Mouse (Mus musculus): ENCODE data around the gene Camta1. TPM values are rescaled to one million over a fixed set of nuclear protein-coding genes. Genes with fewer than 3 reads are reported as not detected.

The Camta1 gene
- polyA plus RNA-seq, 1 experiment from 2014 or later = 140 TPM

DNA sequence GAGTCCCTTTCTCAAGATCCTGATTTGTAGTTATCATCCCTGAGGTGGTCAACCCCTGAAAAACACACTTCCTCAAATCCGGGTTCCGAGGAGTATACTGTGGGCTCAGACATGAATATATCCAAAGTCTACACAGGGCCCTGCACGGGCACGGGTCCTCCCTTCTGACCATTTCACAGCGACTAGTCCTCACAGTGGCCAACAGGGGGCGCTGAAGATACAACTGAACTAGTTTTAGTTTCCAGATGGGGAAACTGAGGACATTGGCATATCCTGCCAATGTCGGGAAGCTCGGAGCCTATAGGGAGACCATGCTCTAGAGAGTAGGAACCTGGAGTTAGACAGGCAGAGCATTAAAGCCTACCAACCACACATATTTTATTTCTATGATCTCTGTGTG, 530.7 kb downstream of the Camta1 start:
- Histone ChIP-seq H3K27ac (ENCODE audit: low read depth, low read length) (no peak overlapping the region), H3K27me3 (ENCODE audit: control insufficient read depth, insufficient read depth, low read length) (no peaks in the 10 kb centered on the region), H3K4me3 (ENCODE audit: low read depth, low read length) (no peak overlapping the region), H3K4me1 (replicated peaks; ENCODE audit: control insufficient read depth, insufficient read depth, low read length) (no peaks in the 10 kb centered on the region; the same call in 1 of the 2 replicates), H3K36me3 (ENCODE audit: control insufficient read depth, insufficient read depth, low read length) (no peaks in the 10 kb centered on the region), H3K9me3 (ENCODE audit: control insufficient read depth, low read length) (no peaks in the 10 kb centered on the region), H3K4me2 (ENCODE audit: low read depth, low read length, severe bottlenecking) (no peak overlapping the region), H3K9ac (ENCODE audit: low read length) (no peak overlapping the region)
- ATAC-seq (replicated peaks; ENCODE audit: low FRiP score) = no peak
- 72% methylated on average over 8 of the region's 8 CpGs for WGBS
- no peak for DNase-seq (ENCODE audit: low spot score)

DNA sequence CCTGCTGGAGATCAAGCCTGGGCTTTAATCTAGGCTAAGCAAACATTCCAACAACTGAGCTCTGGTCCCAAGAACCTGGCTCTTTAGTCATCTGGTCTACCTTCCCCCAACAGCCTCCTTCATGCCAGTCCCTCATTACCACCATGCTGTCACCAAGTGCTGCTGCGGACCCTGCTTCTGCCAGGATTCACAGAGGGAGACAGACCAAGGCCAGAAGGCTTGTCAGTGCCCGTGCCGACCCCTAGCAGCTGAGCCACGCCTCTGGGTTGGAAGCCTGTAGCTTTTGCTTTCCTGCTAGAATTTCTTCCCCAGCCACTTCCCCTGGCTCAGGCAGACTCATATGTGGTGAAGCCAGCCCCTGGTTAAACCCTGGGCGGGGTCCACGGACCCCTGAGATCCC, 533.6 kb downstream of the Camta1 start:
- ATAC-seq (replicated peaks; ENCODE audit: low FRiP score) = no peak
- Histone ChIP-seq H3K4me2 (ENCODE audit: low read depth, low read length, severe bottlenecking) (no peak overlapping the region), H3K4me3 (ENCODE audit: low read depth, low read length) (no peak overlapping the region), H3K27ac (ENCODE audit: low read depth, low read length) (no peak overlapping the region), H3K27me3 (ENCODE audit: control insufficient read depth, insufficient read depth, low read length) (no peaks in the 10 kb centered on the region), H3K4me1 (replicated peaks; ENCODE audit: control insufficient read depth, insufficient read depth, low read length) (no peaks in the 10 kb centered on the region; the same call in 1 of the 2 replicates), H3K36me3 (ENCODE audit: control insufficient read depth, insufficient read depth, low read length) (no peaks in the 10 kb centered on the region), H3K9me3 (ENCODE audit: control insufficient read depth, low read length) (no peaks in the 10 kb centered on the region), H3K9ac (ENCODE audit: low read length) (no peak overlapping the region)
- WGBS = 85% methylated on average over 6 of the region's 6 CpGs
- DNase-seq (ENCODE audit: low spot score) = no peak

DNA sequence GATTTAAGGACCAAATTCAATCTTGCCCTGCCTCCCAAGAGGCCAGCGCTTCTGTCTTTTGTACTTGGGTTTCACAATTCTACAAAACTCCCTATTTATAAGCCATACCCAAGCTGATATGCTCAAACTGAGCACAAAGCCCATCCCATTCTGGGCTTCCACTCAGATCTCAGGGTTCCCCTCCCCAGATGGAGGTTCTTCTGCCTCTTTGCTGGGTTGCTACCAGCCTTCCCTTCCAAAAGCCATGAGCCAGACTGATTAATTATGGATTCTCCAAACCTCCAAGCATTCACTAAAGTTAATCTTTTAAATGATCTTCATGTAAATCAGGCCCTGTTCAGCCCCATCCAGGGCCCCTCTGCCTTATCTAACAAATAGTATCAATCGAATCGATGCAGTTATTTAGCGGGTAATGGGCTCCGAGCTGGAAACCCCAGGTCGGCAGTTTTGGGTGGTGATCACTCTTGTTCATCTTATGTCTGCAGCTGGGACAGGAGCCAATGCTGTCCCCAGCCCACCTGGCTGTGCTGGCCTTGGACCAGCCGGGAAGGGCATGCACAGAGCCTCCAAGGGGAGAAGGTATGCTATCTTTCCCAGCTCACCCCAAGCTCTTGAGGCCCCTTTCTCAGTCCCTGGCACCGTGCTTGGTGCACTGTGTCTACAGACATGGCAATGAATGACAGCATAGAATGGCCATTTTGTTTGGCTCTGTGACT, 534.5 kb downstream of the Camta1 start:
- Histone ChIP-seq H3K27me3 (ENCODE audit: control insufficient read depth, insufficient read depth, low read length) (no peaks in the 10 kb centered on the region), H3K9me3 (ENCODE audit: control insufficient read depth, low read length) (no peaks in the 10 kb centered on the region), H3K4me2 (ENCODE audit: low read depth, low read length, severe bottlenecking) (no peak overlapping the region), H3K4me3 (ENCODE audit: low read depth, low read length) (no peak overlapping the region), H3K36me3 (ENCODE audit: control insufficient read depth, insufficient read depth, low read length) (no peaks in the 10 kb centered on the region), H3K4me1 (replicated peaks; ENCODE audit: control insufficient read depth, insufficient read depth, low read length) (no peaks in the 10 kb centered on the region; the same call in 1 of the 2 replicates), H3K27ac (ENCODE audit: low read depth, low read length) (no peak overlapping the region), H3K9ac (ENCODE audit: low read length) (no peak overlapping the region)
- 93% methylated on average over 8 of the region's 8 CpGs for WGBS
- no peak for ATAC-seq (replicated peaks; ENCODE audit: low FRiP score)
- no peak for DNase-seq (ENCODE audit: low spot score)

DNA sequence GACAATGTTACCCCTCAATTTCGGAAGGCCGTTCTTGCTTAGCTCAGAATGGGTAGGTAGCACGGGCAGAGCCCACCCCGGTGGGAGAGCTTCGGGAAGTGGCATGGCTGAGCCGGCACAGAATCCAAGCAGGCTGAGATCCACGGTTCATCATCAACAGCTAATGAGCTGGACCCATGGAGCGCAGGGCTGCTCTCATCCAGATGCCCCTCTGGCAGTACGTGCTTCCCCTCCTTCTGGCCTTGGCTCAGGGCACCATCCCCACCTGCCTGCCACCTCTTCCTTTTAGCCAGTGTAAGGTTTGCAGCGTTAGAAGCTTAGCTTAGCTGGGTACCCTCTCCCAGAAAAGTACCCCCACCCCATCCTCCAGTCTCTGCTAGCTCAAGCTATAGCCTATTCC, 545.2 kb downstream of the Camta1 start:
- no peak overlapping the region for H3K4me2 ChIP-seq (ENCODE audit: low read depth, low read length, severe bottlenecking)
- H3K27ac ChIP-seq (ENCODE audit: low read depth, low read length) = no peak overlapping the region
- no peak overlapping the region for H3K9ac ChIP-seq (ENCODE audit: low read length)
- no peaks in the 10 kb centered on the region for H3K36me3 ChIP-seq (ENCODE audit: control insufficient read depth, insufficient read depth, low read length)
- no peaks in the 10 kb centered on the region for H3K27me3 ChIP-seq (ENCODE audit: control insufficient read depth, insufficient read depth, low read length)
- 83% methylated on average over 10 of the region's 10 CpGs for WGBS
- no peaks in the 10 kb centered on the region for H3K9me3 ChIP-seq (ENCODE audit: control insufficient read depth, low read length)
- H3K4me1 ChIP-seq (replicated peaks; ENCODE audit: control insufficient read depth, insufficient read depth, low read length) = no peaks in the 10 kb centered on the region
- DNase-seq (ENCODE audit: low spot score) = no peak
- no peak for ATAC-seq (replicated peaks; ENCODE audit: low FRiP score)
- H3K4me3 ChIP-seq (ENCODE audit: low read depth, low read length) = no peak overlapping the region

DNA sequence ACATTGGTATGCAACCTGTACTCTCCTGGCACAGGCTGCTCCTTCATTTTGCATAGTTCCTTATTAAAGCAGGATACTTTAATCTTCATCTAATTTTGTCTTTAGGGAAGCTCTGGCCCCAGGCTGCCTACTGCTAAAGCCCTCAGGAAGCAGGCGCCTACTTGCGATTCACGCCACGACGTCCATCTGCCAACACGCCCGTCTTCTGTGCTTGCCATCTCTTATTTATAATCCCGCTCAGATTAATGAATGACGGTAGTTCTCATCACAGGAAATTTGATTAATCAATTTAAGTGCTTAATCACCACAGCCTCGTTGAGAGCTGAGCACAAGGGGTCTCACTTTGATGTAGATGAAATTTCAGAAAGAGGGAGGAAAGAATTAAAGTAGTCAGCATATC, 546.0 kb downstream of the Camta1 start:
- H3K4me1 ChIP-seq (replicated peaks; ENCODE audit: control insufficient read depth, insufficient read depth, low read length) = no peaks in the 10 kb centered on the region
- H3K4me2 ChIP-seq (ENCODE audit: low read depth, low read length, severe bottlenecking) = no peak overlapping the region
- H3K9ac ChIP-seq (ENCODE audit: low read length) = no peak overlapping the region
- WGBS = 80% methylated on average over 10 of the region's 10 CpGs
- H3K9me3 ChIP-seq (ENCODE audit: control insufficient read depth, low read length) = no peaks in the 10 kb centered on the region
- H3K27ac ChIP-seq (ENCODE audit: low read depth, low read length) = no peak overlapping the region
- DNase-seq (ENCODE audit: low spot score) (no peak), ATAC-seq (replicated peaks; ENCODE audit: low FRiP score) (no peak)
- no peak overlapping the region for H3K4me3 ChIP-seq (ENCODE audit: low read depth, low read length)
- H3K36me3 ChIP-seq (ENCODE audit: control insufficient read depth, insufficient read depth, low read length) = no peaks in the 10 kb centered on the region
- no peaks in the 10 kb centered on the region for H3K27me3 ChIP-seq (ENCODE audit: control insufficient read depth, insufficient read depth, low read length)

DNA sequence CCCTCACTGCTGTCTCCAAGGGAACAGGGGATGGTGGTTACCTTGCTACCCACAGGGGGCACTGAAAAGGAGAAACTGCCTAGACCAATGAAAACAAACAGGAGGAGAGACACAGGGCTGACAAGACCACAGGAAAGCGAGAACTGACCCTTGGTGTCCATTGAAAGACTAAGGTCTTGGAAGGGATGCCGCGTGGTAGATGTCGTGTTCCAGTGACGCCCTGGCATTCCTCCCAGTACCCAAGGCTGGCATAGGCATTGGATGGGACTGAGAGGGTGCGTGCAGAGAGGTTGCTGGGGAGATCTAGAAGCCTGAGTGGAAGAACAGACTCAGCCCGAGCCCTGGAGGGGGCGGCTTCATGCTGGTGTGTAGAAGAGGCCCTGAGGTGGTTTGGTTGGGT, 550.9 kb downstream of the Camta1 start:
- H3K27me3 ChIP-seq (ENCODE audit: control insufficient read depth, insufficient read depth, low read length) = no peaks in the 10 kb centered on the region
- no peaks in the 10 kb centered on the region for H3K9me3 ChIP-seq (ENCODE audit: control insufficient read depth, low read length)
- ATAC-seq (replicated peaks; ENCODE audit: low FRiP score) (no peak), DNase-seq (ENCODE audit: low spot score) (no peak)
- no peaks in the 10 kb centered on the region for H3K4me1 ChIP-seq (replicated peaks; ENCODE audit: control insufficient read depth, insufficient read depth, low read length)
- H3K36me3 ChIP-seq (ENCODE audit: control insufficient read depth, insufficient read depth, low read length) = no peaks in the 10 kb centered on the region
- H3K4me3 ChIP-seq (ENCODE audit: low read depth, low read length) = no peak overlapping the region
- no peak overlapping the region for H3K9ac ChIP-seq (ENCODE audit: low read length)
- no peak overlapping the region for H3K27ac ChIP-seq (ENCODE audit: low read depth, low read length)
- H3K4me2 ChIP-seq (ENCODE audit: low read depth, low read length, severe bottlenecking) = no peak overlapping the region
- WGBS = 88% methylated on average over 8 of the region's 8 CpGs

DNA sequence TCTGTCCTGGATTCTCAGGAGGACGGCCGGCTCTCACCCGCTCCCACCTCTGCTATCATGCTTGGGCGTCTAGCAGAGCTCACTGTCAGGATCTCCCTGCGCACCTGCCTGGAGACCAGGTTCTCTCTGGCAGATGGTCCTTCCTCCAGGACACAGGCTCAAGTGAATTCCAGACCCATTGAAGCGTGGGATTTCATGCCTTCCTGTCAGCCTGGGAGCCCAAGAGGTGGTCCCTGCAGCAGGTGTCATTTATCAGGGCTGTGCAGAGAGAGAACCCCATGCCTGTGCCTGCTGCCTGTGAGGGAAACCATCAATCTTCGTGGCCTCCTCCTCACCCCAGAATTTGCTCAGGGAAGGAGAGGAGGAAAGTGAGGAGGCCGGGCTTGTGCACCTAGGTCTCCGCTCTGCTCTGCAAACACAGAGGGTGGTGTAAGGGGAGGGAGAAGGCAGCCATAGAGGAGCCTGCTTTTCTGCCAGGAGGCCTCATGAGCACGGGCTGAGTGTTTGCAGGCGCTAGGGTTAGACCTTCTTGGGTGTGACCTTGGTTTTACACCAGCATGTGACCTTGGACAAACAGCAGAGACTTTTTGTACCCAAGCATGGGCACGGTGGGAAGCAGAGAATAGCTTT, 551.5 kb downstream of the Camta1 start:
- no peaks in the 10 kb centered on the region for H3K4me1 ChIP-seq (replicated peaks; ENCODE audit: control insufficient read depth, insufficient read depth, low read length)
- DNase-seq (ENCODE audit: low spot score) (no peak), ATAC-seq (replicated peaks; ENCODE audit: low FRiP score) (no peak)
- 63% methylated on average over 12 of the region's 12 CpGs for WGBS
- H3K27me3 ChIP-seq (ENCODE audit: control insufficient read depth, insufficient read depth, low read length) = no peaks in the 10 kb centered on the region
- H3K4me2 ChIP-seq (ENCODE audit: low read depth, low read length, severe bottlenecking) = no peak overlapping the region
- no peak overlapping the region for H3K27ac ChIP-seq (ENCODE audit: low read depth, low read length)
- H3K9me3 ChIP-seq (ENCODE audit: control insufficient read depth, low read length) = no peaks in the 10 kb centered on the region
- no peaks in the 10 kb centered on the region for H3K36me3 ChIP-seq (ENCODE audit: control insufficient read depth, insufficient read depth, low read length)
- H3K9ac ChIP-seq (ENCODE audit: low read length) = no peak overlapping the region
- H3K4me3 ChIP-seq (ENCODE audit: low read depth, low read length) = no peak overlapping the region

DNA sequence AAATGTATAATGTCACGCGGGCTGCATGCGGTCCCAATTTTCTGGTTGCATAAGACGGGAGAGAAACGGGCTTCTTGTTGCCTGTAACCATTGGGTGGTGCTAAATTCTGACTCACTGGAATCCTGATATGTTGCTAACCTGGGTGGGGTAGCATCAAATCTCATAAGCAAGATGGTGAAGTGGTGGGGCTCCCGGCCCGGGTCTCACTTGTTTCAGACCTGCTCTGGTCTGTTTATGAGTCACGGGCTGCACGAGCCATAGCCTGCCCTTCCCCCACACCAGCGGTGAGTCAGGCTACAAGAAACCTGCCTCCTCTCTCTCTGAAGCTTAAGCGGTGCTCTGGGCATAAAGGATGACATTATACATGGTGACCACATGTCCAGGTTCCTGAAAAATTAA, 554.8 kb downstream of the Camta1 start:
- H3K27ac ChIP-seq (ENCODE audit: low read depth, low read length) = no peak overlapping the region
- H3K4me1 ChIP-seq (replicated peaks; ENCODE audit: control insufficient read depth, insufficient read depth, low read length) = peaks cover 1% of the 10 kb centered on the region; the same call in 1 of the 2 replicates
- H3K9me3 ChIP-seq (ENCODE audit: control insufficient read depth, low read length) = no peaks in the 10 kb centered on the region
- H3K27me3 ChIP-seq (ENCODE audit: control insufficient read depth, insufficient read depth, low read length) = no peaks in the 10 kb centered on the region
- H3K36me3 ChIP-seq (ENCODE audit: control insufficient read depth, insufficient read depth, low read length) = no peaks in the 10 kb centered on the region
- no peak overlapping the region for H3K4me2 ChIP-seq (ENCODE audit: low read depth, low read length, severe bottlenecking)
- 91% methylated on average over 11 of the region's 11 CpGs for WGBS
- ATAC-seq (replicated peaks; ENCODE audit: low FRiP score) (no peak), DNase-seq (ENCODE audit: low spot score) (no peak)
- H3K9ac ChIP-seq (ENCODE audit: low read length) = no peak overlapping the region
- no peak overlapping the region for H3K4me3 ChIP-seq (ENCODE audit: low read depth, low read length)

DNA sequence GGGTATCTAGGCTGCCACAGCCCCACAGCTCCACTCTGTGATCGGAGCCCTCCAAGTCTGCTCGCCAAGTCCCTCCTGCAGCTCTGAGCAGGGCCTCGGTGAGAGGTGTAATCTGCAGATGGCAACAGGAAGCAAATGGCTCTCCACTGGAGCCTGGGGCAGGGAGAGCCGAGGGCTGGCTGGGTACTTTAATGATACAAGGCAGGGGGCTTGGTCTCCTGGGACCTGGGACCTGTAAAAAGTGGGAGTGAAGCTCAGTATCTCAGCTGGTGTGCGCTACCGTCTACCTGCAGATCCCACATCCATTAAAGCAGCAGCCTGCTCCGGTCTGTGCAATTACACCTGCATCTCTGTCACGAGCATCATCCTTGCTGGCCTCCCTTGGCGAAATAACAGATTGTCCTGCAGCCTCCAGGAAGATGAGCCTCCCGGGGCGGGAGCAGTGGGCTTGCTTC, 555.3 kb downstream of the Camta1 start:
- Histone ChIP-seq H3K4me3 (ENCODE audit: low read depth, low read length) (no peak overlapping the region), H3K4me2 (ENCODE audit: low read depth, low read length, severe bottlenecking) (no peak overlapping the region), H3K9me3 (ENCODE audit: control insufficient read depth, low read length) (no peaks in the 10 kb centered on the region), H3K4me1 (replicated peaks; ENCODE audit: control insufficient read depth, insufficient read depth, low read length) (peaks cover 1% of the 10 kb centered on the region; the same call in 1 of the 2 replicates), H3K36me3 (ENCODE audit: control insufficient read depth, insufficient read depth, low read length) (no peaks in the 10 kb centered on the region), H3K27ac (ENCODE audit: low read depth, low read length) (no peak overlapping the region), H3K9ac (ENCODE audit: low read length) (no peak overlapping the region), H3K27me3 (ENCODE audit: control insufficient read depth, insufficient read depth, low read length) (no peaks in the 10 kb centered on the region)
- ATAC-seq (replicated peaks; ENCODE audit: low FRiP score) (no peak), DNase-seq (ENCODE audit: low spot score) (no peak)
- 81% methylated on average over 11 of the region's 11 CpGs for WGBS

All from forebrain, embryonic 11.5 days (tissue).